Mouse (Mus musculus): ENCODE data around the gene Jag1. TPM values are rescaled to one million over a fixed set of nuclear protein-coding genes. Genes with fewer than 3 reads are reported as not detected.

The Jag1 gene
- polyA plus RNA-seq, 1 experiment, result 11.4 TPM

- Histone ChIP-seq H3K9ac (ENCODE audit: low read depth, poor library complexity, severe bottlenecking) (peak overlapping the region; percentile 94), H3K4me1 (ENCODE audit: control insufficient read depth, insufficient read depth, low read length) (no peaks in the 10 kb centered on the region), H3K27ac (ENCODE audit: insufficient read depth, low read length) (no peak overlapping the region), H3K4me3 (ENCODE audit: low read depth, low read length) (peak overlapping the region; percentile 59), H3K27me3 (ENCODE audit: control insufficient read depth, insufficient read depth, low read length, poor library complexity, severe bottlenecking) (no peaks in the 10 kb centered on the region), H3K36me3 (ENCODE audit: control insufficient read depth, insufficient read depth, low read length, poor library complexity, severe bottlenecking) (no peaks in the 10 kb centered on the region), H3K9me3 (replicated peaks; ENCODE audit: control insufficient read depth, insufficient read depth, low read length, poor library complexity, severe bottlenecking) (no peaks in the 10 kb centered on the region)
- TF ChIP-seq CTCF (IDR thresholded peaks at IDR 0.05; ENCODE audit: low read depth, low read length) (no peak), EP300 (IDR thresholded peaks at IDR 0.05; ENCODE audit: insufficient read depth, low read depth, low read length) (no peak), POLR2A (IDR thresholded peaks at IDR 0.05; ENCODE audit: insufficient read depth, low read length) (no peak)
These were observed 1.0 kb downstream of the Jag1 start for GRCm38 (mm10) chr2:137115241-137116024.

DNA sequence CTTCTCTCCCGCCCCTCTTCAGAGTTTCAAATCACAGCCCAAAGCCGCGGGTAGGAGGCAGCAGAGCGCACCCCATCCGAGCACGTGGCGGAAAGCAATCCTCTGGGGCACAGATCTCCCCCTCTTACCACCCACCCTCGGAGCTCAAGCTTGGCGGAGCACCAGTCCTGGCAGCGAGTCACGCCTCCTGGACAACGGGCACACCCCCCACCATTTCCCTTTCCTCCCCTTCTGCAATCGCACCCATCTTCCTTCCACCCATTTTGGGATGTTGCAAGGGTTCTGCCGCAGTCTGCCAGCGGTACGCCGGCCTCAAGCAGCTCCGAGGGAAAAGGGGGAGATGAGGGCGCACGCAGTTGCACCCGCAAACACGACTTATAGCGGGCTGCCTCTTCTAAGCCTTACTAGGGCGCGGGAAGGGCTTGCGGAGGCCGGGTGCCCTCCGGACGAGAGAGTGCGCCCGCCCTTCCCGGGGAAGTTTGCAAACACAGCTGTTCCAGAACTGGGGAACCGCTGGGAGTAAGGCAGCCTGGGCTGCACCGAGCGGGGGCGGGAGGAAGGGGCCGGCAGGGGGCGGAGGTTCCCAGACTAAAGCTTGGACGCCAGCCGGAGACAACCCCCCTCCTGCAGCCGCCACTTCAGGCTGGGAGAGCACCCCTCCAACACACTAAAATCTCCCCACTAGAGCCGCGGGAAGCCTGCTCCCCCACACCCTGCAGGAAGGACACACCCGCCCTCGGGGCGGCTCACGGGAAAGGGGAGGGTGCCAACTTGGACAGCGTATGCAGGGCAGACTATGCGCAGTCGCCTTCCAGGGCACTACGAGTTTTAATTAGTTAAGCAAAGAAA lies 2.0 kb downstream of the Jag1 start:
- Histone ChIP-seq H3K9me3 (replicated peaks; ENCODE audit: control insufficient read depth, insufficient read depth, low read length, poor library complexity, severe bottlenecking) (no peaks in the 10 kb centered on the region), H3K27me3 (ENCODE audit: control insufficient read depth, insufficient read depth, low read length, poor library complexity, severe bottlenecking) (no peaks in the 10 kb centered on the region), H3K4me1 (ENCODE audit: control insufficient read depth, insufficient read depth, low read length) (no peaks in the 10 kb centered on the region), H3K36me3 (ENCODE audit: control insufficient read depth, insufficient read depth, low read length, poor library complexity, severe bottlenecking) (no peaks in the 10 kb centered on the region), H3K9ac (ENCODE audit: low read depth, poor library complexity, severe bottlenecking) (peak overlapping the region; percentile 94), H3K4me3 (ENCODE audit: low read depth, low read length) (peak overlapping the region; percentile 59), H3K27ac (ENCODE audit: insufficient read depth, low read length) (no peak overlapping the region)
- TF ChIP-seq CTCF (IDR thresholded peaks at IDR 0.05; ENCODE audit: low read depth, low read length) (peak; percentile 46), EP300 (IDR thresholded peaks at IDR 0.05; ENCODE audit: insufficient read depth, low read depth, low read length) (no peak), POLR2A (IDR thresholded peaks at IDR 0.05; ENCODE audit: insufficient read depth, low read length) (no peak)

GRCm38 (mm10) chr2:137113288-137114061 lies 3.0 kb downstream of the Jag1 start:
- Histone ChIP-seq H3K9ac (ENCODE audit: low read depth, poor library complexity, severe bottlenecking) (peak overlapping the region; percentile 94; the same call in 1 of the 2 replicates), H3K27me3 (ENCODE audit: control insufficient read depth, insufficient read depth, low read length, poor library complexity, severe bottlenecking) (no peaks in the 10 kb centered on the region), H3K4me1 (ENCODE audit: control insufficient read depth, insufficient read depth, low read length) (no peaks in the 10 kb centered on the region), H3K4me3 (ENCODE audit: low read depth, low read length) (no peak overlapping the region), H3K9me3 (replicated peaks; ENCODE audit: control insufficient read depth, insufficient read depth, low read length, poor library complexity, severe bottlenecking) (no peaks in the 10 kb centered on the region), H3K36me3 (ENCODE audit: control insufficient read depth, insufficient read depth, low read length, poor library complexity, severe bottlenecking) (no peaks in the 10 kb centered on the region), H3K27ac (ENCODE audit: insufficient read depth, low read length) (no peak overlapping the region)
- TF ChIP-seq CTCF (IDR thresholded peaks at IDR 0.05; ENCODE audit: low read depth, low read length), result no peak
- no peak for TF ChIP-seq POLR2A (IDR thresholded peaks at IDR 0.05; ENCODE audit: insufficient read depth, low read length)
- TF ChIP-seq EP300 (IDR thresholded peaks at IDR 0.05; ENCODE audit: insufficient read depth, low read depth, low read length), result no peak

DNA sequence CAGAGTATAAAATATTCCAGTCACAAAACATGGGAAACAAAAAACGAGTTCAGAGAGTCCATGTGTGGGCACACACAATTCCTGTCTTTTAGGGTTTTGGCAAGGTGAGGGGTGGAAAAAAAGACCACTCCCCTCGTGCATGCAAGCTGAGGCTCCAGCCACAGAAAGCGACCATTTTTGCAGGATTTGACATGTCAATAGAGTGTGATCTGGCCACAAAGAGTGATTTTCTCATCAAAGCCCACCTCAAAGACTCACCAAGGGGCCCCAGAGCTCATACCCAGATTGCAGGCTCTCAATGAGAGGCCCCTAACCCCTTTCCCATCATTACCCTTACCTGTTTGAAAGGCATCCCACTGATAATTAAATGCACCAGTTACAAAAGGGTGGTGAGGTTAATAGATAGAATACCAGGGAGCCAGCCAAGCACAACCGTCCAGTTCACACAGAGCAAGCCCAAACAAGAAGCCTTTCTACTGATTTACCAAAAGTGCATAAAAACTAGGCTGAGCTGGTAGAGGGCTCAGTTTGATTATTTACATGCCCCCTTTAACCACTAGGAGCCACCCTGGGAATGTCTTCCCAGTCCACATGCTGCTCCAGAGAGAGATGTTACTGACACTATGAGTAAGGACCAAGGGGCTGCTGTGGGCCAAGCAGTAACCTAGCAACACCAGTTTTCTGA lies 6.1 kb downstream of the Jag1 start:
- no peak for TF ChIP-seq EP300 (IDR thresholded peaks at IDR 0.05; ENCODE audit: insufficient read depth, low read depth, low read length)
- TF ChIP-seq CTCF (IDR thresholded peaks at IDR 0.05; ENCODE audit: low read depth, low read length), result no peak
- TF ChIP-seq POLR2A (IDR thresholded peaks at IDR 0.05; ENCODE audit: insufficient read depth, low read length), result no peak
- H3K4me1 ChIP-seq (ENCODE audit: control insufficient read depth, insufficient read depth, low read length), result peaks cover 9% of the 10 kb centered on the region
- no peaks in the 10 kb centered on the region for H3K9me3 ChIP-seq (replicated peaks; ENCODE audit: control insufficient read depth, insufficient read depth, low read length, poor library complexity, severe bottlenecking)
- H3K36me3 ChIP-seq (ENCODE audit: control insufficient read depth, insufficient read depth, low read length, poor library complexity, severe bottlenecking), result no peaks in the 10 kb centered on the region
- H3K4me3 ChIP-seq (ENCODE audit: low read depth, low read length), result no peak overlapping the region
- H3K27ac ChIP-seq (ENCODE audit: insufficient read depth, low read length), result no peak overlapping the region
- no peaks in the 10 kb centered on the region for H3K27me3 ChIP-seq (ENCODE audit: control insufficient read depth, insufficient read depth, low read length, poor library complexity, severe bottlenecking)
- H3K9ac ChIP-seq (ENCODE audit: low read depth, poor library complexity, severe bottlenecking), result no peak overlapping the region
